In genomic region chr15:93133379-93133778, GRCm38 (mm10) we compare ENCODE assay signal across 9 mouse cellular contexts.
DNase-seq lines count a peak whose midpoint lies in the region; ATAC-seq lines count a peak whose summit lies in the region.
"Had no signal": no experiment of that assay in that cellular context is flagged by ENCODE, and none has a peak within 500 bp of the region (broad histone marks: within the 10 kb centered on the region; RNA-seq: fewer than 3 reads in every experiment).

No protein-coding gene starts in this region.

- H3K4me3 ChIP-seq in neural tube, embryonic 11.5 days (ENCODE audit: low read depth, low read length), result no peak overlapping the region
- peak overlapping the region; percentile 5 for H3K4me3 ChIP-seq in hindbrain, embryonic 16.5 days (ENCODE audit: low read length)
- H3K4me3 ChIP-seq: liver, embryonic 15.5 days had no signal

- H3K27ac ChIP-seq in neural tube, embryonic 11.5 days (ENCODE audit: low read depth, low read length), result no peak overlapping the region
- H3K27ac ChIP-seq in hindbrain, embryonic 16.5 days (ENCODE audit: low read depth, low read length), result peak overlapping the region; percentile 40; the same call in 1 of the 2 replicates
- H3K27ac ChIP-seq: liver, embryonic 15.5 days had no signal

- H3K4me2 ChIP-seq in neural tube, embryonic 11.5 days (ENCODE audit: low read depth), result no peak overlapping the region; the same call in 1 of the 2 replicates
- peak overlapping the region; percentile 36 for H3K4me2 ChIP-seq in hindbrain, embryonic 16.5 days (ENCODE audit: low read length)
- H3K4me2 ChIP-seq: liver, embryonic 15.5 days had no signal

- DNase-seq in neural tube, embryonic 11.5 days (ENCODE audit: low spot score), result peak; percentile 17
- no peak for DNase-seq in neural tube, embryonic 10.5 days (ENCODE audit: extremely low spot score, low spot score)
- peak; percentile 6 for DNase-seq in left cerebral cortex, postnatal 4 days
- peak; percentile 50 for DNase-seq in telencephalon, adult 2 months (ENCODE audit: low read depth, low spot score)
- DNase-seq in thymus, postnatal 4 days, result no peak
- no peak for DNase-seq in embryo, embryonic 10 days (ENCODE audit: low spot score)
- no peak for DNase-seq in adrenal gland, postnatal 10 days

- no peaks in the 10 kb centered on the region for H3K36me3 ChIP-seq in neural tube, embryonic 11.5 days (ENCODE audit: control insufficient read depth, insufficient read depth, low read length)
- H3K36me3 ChIP-seq in hindbrain, embryonic 16.5 days (ENCODE audit: control insufficient read depth, insufficient read depth, low read length), result no peaks in the 10 kb centered on the region
- H3K36me3 ChIP-seq: liver, embryonic 15.5 days had no signal

- no peaks in the 10 kb centered on the region for H3K9me3 ChIP-seq in neural tube, embryonic 11.5 days (ENCODE audit: control insufficient read depth, low read length)
- no peaks in the 10 kb centered on the region for H3K9me3 ChIP-seq in hindbrain, embryonic 16.5 days (ENCODE audit: control insufficient read depth, low read length)
- H3K9me3 ChIP-seq: liver, embryonic 15.5 days had no signal

- ATAC-seq in neural tube, embryonic 11.5 days (ENCODE audit: insufficient read depth, low FRiP score, low TSS enrichment), result no peak
- peak; percentile 30; the same call in 1 of the 2 replicates for ATAC-seq in hindbrain, embryonic 16.5 days

- intact Hi-C loops in left cerebral cortex, postnatal 4 days (cut with DNase I), result no loop called here

- H3K4me1 ChIP-seq in neural tube, embryonic 11.5 days (ENCODE audit: control insufficient read depth, insufficient read depth, low read length), result no peaks in the 10 kb centered on the region
- no peaks in the 10 kb centered on the region for H3K4me1 ChIP-seq in hindbrain, embryonic 16.5 days (ENCODE audit: control insufficient read depth, insufficient read depth, low read depth, low read length)
- H3K4me1 ChIP-seq: liver, embryonic 15.5 days had no signal

- no peak overlapping the region for H3K9ac ChIP-seq in neural tube, embryonic 11.5 days (ENCODE audit: low read length)
- H3K9ac ChIP-seq in hindbrain, embryonic 16.5 days (ENCODE audit: low read depth, low read length), result no peak overlapping the region; the same call in 1 of the 2 replicates
- H3K9ac ChIP-seq: liver, embryonic 15.5 days had no signal

- WGBS in neural tube, embryonic 11.5 days, result 68% methylated on average over 18 of the region's 18 CpGs
- 50% methylated on average over 18 of the region's 18 CpGs for WGBS in hindbrain, embryonic 16.5 days

- H3K27me3 ChIP-seq in neural tube, embryonic 11.5 days (ENCODE audit: control insufficient read depth, insufficient read depth, low read length), result no peaks in the 10 kb centered on the region
- H3K27me3 ChIP-seq in hindbrain, embryonic 16.5 days (replicated peaks; ENCODE audit: control insufficient read depth, insufficient read depth, low read length), result no peaks in the 10 kb centered on the region
- H3K27me3 ChIP-seq: liver, embryonic 15.5 days had no signal

Comparison
In these comparisons a context has a peak if more than half of its experiments do, and no peak if none do; other contexts are left out.
1. DNase-seq: peak in neural tube, embryonic 11.5 days (single experiment), left cerebral cortex, postnatal 4 days (single experiment) and telencephalon, adult 2 months (single experiment); none in neural tube, embryonic 10.5 days (single experiment), thymus, postnatal 4 days (single experiment), embryo, embryonic 10 days (single experiment) and adrenal gland, postnatal 10 days (single experiment).